ENCODE assay signal across 22 mouse cellular contexts in genomic region chr3:37559339-37559738, GRCm38 (mm10).
DNase-seq lines count a peak whose midpoint lies in the region; ATAC-seq and TF ChIP-seq lines count a peak whose summit lies in the region.
"Had no signal": no experiment of that assay in that cellular context is flagged by ENCODE, and none has a peak within 500 bp of the region (broad histone marks: within the 10 kb centered on the region; RNA-seq: fewer than 3 reads in every experiment).

No protein-coding gene starts in this region.

- no peaks in the 10 kb centered on the region for H3K36me3 ChIP-seq in intestine, embryonic 15.5 days
- no peaks in the 10 kb centered on the region for H3K36me3 ChIP-seq in intestine, postnatal 0 days (ENCODE audit: control insufficient read depth, insufficient read depth)
- H3K36me3 ChIP-seq in erythroblast, embryonic 14.5 days (ENCODE audit: control insufficient read depth) = peaks cover 41% of the 10 kb centered on the region
- H3K36me3 ChIP-seq in liver, embryonic 15.5 days (replicated peaks) = no peaks in the 10 kb centered on the region
- H3K36me3 ChIP-seq: embryonic facial prominence, embryonic 15.5 days; forebrain, embryonic 15.5 days; hindbrain, embryonic 12.5 days; lung, embryonic 15.5 days had no signal

- peak; percentile 56; the same call in 1 of the 2 replicates for ATAC-seq in intestine, embryonic 15.5 days
- no peak for ATAC-seq in intestine, postnatal 0 days
- peak; percentile 89 for ATAC-seq in liver, embryonic 15.5 days (ENCODE audit: insufficient read depth)
- ATAC-seq: activated CD4-positive, CD25-positive, alpha-beta regulatory T cell, adult 4 months; forebrain, embryonic 15.5 days; inflammation-experienced regulatory T-cells, adult 6 months; midbrain, embryonic 16.5 days; Patski had no signal

- no peak overlapping the region for H3K9ac ChIP-seq in intestine, embryonic 15.5 days
- H3K9ac ChIP-seq in intestine, postnatal 0 days (ENCODE audit: low read depth, low read length) = no peak overlapping the region
- H3K9ac ChIP-seq in liver, embryonic 15.5 days = peak overlapping the region; percentile 25; the same call in 1 of the 2 replicates
- H3K9ac ChIP-seq: embryonic facial prominence, embryonic 15.5 days; forebrain, embryonic 15.5 days; hindbrain, embryonic 12.5 days; lung, embryonic 15.5 days had no signal

- TF ChIP-seq CTCF in intestine, postnatal 0 days (IDR thresholded peaks at IDR 0.05; ENCODE audit: low read depth) = no peak

- H3K27ac ChIP-seq in intestine, embryonic 15.5 days = no peak overlapping the region
- H3K27ac ChIP-seq in intestine, postnatal 0 days (ENCODE audit: low read depth, low read length) = no peak overlapping the region
- peak overlapping the region; percentile 94 for H3K27ac ChIP-seq in liver, embryonic 15.5 days (replicated peaks)
- H3K27ac ChIP-seq: embryonic facial prominence, embryonic 15.5 days; forebrain, embryonic 15.5 days; hindbrain, embryonic 12.5 days; left cerebral cortex, adult 2 months; limb, embryonic 10.5 days; lung, embryonic 15.5 days; macrophage had no signal

- 78% methylated on average over 2 of the region's 2 CpGs for WGBS in intestine, embryonic 15.5 days
- 74% methylated on average over 2 of the region's 2 CpGs for WGBS in intestine, postnatal 0 days
- WGBS in liver, embryonic 15.5 days (ENCODE audit: insufficient replicate concordance) = 17% methylated on average over 2 of the region's 2 CpGs

- no peaks in the 10 kb centered on the region for H3K9me3 ChIP-seq in intestine, embryonic 15.5 days
- no peaks in the 10 kb centered on the region for H3K9me3 ChIP-seq in intestine, postnatal 0 days (ENCODE audit: control insufficient read depth)
- H3K9me3 ChIP-seq in erythroblast, embryonic 14.5 days (ENCODE audit: control insufficient read depth, low read length) = no peaks in the 10 kb centered on the region
- H3K9me3 ChIP-seq in liver, embryonic 15.5 days (replicated peaks) = no peaks in the 10 kb centered on the region
- H3K9me3 ChIP-seq: embryonic facial prominence, embryonic 15.5 days; forebrain, embryonic 15.5 days; hindbrain, embryonic 12.5 days; limb, embryonic 10.5 days; lung, embryonic 15.5 days had no signal

- DNase-seq in urinary bladder, postnatal 25 days (ENCODE audit: low spot score) = no peak
- DNase-seq in ovary, postnatal 10 days (ENCODE audit: low spot score) = no peak
- DNase-seq in thymus, postnatal 10 days (ENCODE audit: low spot score in 2 of 2) = no peak
- DNase-seq: adrenal gland, postnatal 14 days; cerebellum, adult 9-11 months; embryo, embryonic 11 days; thymus, postnatal 14 days had no signal

- no peak overlapping the region for H3K4me2 ChIP-seq in intestine, embryonic 15.5 days (replicated peaks)
- no peak overlapping the region for H3K4me2 ChIP-seq in intestine, postnatal 0 days (replicated peaks; ENCODE audit: low read depth)
- H3K4me2 ChIP-seq in liver, embryonic 15.5 days = peak overlapping the region; percentile 46
- H3K4me2 ChIP-seq: embryonic facial prominence, embryonic 15.5 days; forebrain, embryonic 15.5 days; hindbrain, embryonic 12.5 days; lung, embryonic 15.5 days had no signal

- peaks cover 11% of the 10 kb centered on the region for H3K4me1 ChIP-seq in intestine, embryonic 15.5 days (replicated peaks)
- no peaks in the 10 kb centered on the region; the same call in 1 of the 2 replicates for H3K4me1 ChIP-seq in intestine, postnatal 0 days (replicated peaks; ENCODE audit: control insufficient read depth, insufficient read depth, low read length)
- H3K4me1 ChIP-seq in erythroblast, embryonic 14.5 days (ENCODE audit: control insufficient read depth) = peaks cover 93% of the 10 kb centered on the region
- peaks cover 87% of the 10 kb centered on the region for H3K4me1 ChIP-seq in liver, embryonic 15.5 days (replicated peaks)
- H3K4me1 ChIP-seq: forebrain, embryonic 15.5 days; hindbrain, embryonic 12.5 days had no signal

- H3K27me3 ChIP-seq in intestine, embryonic 15.5 days (replicated peaks) = no peaks in the 10 kb centered on the region
- H3K27me3 ChIP-seq in intestine, postnatal 0 days (replicated peaks; ENCODE audit: control insufficient read depth, insufficient read depth, low read length) = no peaks in the 10 kb centered on the region
- H3K27me3 ChIP-seq in erythroblast, embryonic 14.5 days (ENCODE audit: control insufficient read depth) = no peaks in the 10 kb centered on the region
- no peaks in the 10 kb centered on the region for H3K27me3 ChIP-seq in liver, embryonic 15.5 days
- H3K27me3 ChIP-seq: embryonic facial prominence, embryonic 15.5 days; forebrain, embryonic 15.5 days; hindbrain, embryonic 12.5 days; lung, embryonic 15.5 days; Patski had no signal

- H3K4me3 ChIP-seq in intestine, embryonic 15.5 days (replicated peaks) = no peak overlapping the region
- H3K4me3 ChIP-seq in intestine, postnatal 0 days (ENCODE audit: low read depth, low read length) = no peak overlapping the region
- peak overlapping the region; percentile 2 for H3K4me3 ChIP-seq in erythroblast, embryonic 14.5 days (replicated peaks)
- no peak overlapping the region for H3K4me3 ChIP-seq in liver, embryonic 15.5 days (replicated peaks)
- H3K4me3 ChIP-seq: embryonic facial prominence, embryonic 15.5 days; forebrain, embryonic 15.5 days; hindbrain, embryonic 12.5 days; left cerebral cortex, adult 2 months; limb, embryonic 10.5 days; lung, embryonic 15.5 days had no signal
